7 mouse cellular contexts compared by ENCODE assay signal in the genomic region with DNA sequence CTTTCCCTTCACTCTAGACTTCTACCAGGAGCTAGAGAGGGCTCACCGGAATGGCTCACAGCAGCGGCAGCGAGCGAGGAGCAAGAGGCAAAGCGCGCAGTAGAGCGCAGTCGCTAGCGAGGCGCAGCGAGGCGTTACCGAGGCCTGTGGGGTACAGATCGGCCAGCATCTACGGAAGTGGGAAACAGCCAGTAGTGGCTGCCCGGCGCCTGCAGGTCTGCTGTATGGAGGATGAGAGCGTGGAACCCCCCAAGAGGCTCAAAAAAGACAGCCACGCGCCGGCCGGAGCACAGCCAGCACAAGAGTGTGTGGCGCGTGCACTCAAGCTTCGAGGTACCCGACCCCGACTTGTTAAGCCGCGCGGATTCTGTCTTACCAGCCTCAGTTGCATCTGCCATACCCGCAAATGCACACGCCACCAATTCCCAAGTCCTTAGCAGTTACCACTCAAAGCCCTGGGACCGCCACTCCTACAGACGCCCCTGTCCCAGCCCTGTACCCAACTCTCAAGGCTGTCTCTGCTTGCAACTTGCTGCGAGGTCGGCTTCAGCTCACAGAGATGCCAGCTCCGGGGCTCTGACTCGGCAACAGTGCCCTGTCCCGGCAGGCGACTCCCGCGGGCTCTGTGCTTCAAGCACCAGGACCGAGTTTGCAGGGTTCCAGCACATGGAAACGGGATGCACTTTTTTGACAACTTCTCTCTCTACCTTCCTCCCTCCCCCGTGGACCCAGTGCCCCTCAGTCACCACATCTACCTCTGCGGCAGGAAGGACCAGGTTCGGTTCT. TPM values are rescaled to one million over a fixed set of nuclear protein-coding genes. Genes with fewer than 3 reads are reported as not detected.
A peak's percentile ranks its signal among the peaks of the same experiment; 100 is the strongest.
DNase-seq lines count a peak whose midpoint lies in the region; ATAC-seq and TF ChIP-seq lines count a peak whose summit lies in the region.

No protein-coding gene starts in this region.

- no peaks in the 10 kb centered on the region for H3K9me3 ChIP-seq in lung, embryonic 14.5 days (ENCODE audit: low read depth, low read length)
- no peaks in the 10 kb centered on the region for H3K9me3 ChIP-seq in embryonic facial prominence, embryonic 11.5 days (replicated peaks; ENCODE audit: control insufficient read depth, low read length)
- H3K9me3 ChIP-seq in hindbrain, embryonic 13.5 days = no peaks in the 10 kb centered on the region
- no peaks in the 10 kb centered on the region for H3K9me3 ChIP-seq in liver, embryonic 14.5 days (ENCODE audit: control insufficient read depth, low read length)

- H3K9ac ChIP-seq in lung, embryonic 14.5 days = peak overlapping the region; percentile 20; the same call in 1 of the 2 replicates
- H3K9ac ChIP-seq in embryonic facial prominence, embryonic 11.5 days (replicated peaks; ENCODE audit: low read length) = peak overlapping the region; percentile 50
- H3K9ac ChIP-seq in hindbrain, embryonic 13.5 days = peak overlapping the region; percentile 79
- no peak overlapping the region for H3K9ac ChIP-seq in liver, embryonic 14.5 days (replicated peaks)

- peak overlapping the region; percentile 45 for H3K4me3 ChIP-seq in lung, embryonic 14.5 days (ENCODE audit: low read depth, low read length)
- peak overlapping the region; percentile 50 for H3K4me3 ChIP-seq in embryonic facial prominence, embryonic 11.5 days (ENCODE audit: low read depth, low read length)
- peak overlapping the region; percentile 62 for H3K4me3 ChIP-seq in hindbrain, embryonic 13.5 days
- H3K4me3 ChIP-seq in liver, embryonic 14.5 days (ENCODE audit: insufficient read depth in 1 of 2, low read depth in 2 of 2, low read length in 2 of 2) = no peak overlapping the region

- H3K4me1 ChIP-seq in lung, embryonic 14.5 days (ENCODE audit: insufficient read depth) = peaks cover 7% of the 10 kb centered on the region; the same call in 1 of the 2 replicates
- H3K4me1 ChIP-seq in embryonic facial prominence, embryonic 11.5 days (ENCODE audit: control insufficient read depth, insufficient read depth, low read length) = peaks cover 7% of the 10 kb centered on the region
- H3K4me1 ChIP-seq in hindbrain, embryonic 13.5 days (replicated peaks) = peaks cover 24% of the 10 kb centered on the region
- no peaks in the 10 kb centered on the region for H3K4me1 ChIP-seq in liver, embryonic 14.5 days (replicated peaks; ENCODE audit: control insufficient read depth in 2 of 2, insufficient read depth in 2 of 2, low read length in 1 of 2)

- H3K4me2 ChIP-seq in lung, embryonic 14.5 days = peak overlapping the region; percentile 89
- H3K4me2 ChIP-seq in embryonic facial prominence, embryonic 11.5 days (ENCODE audit: low read depth, low read length) = peak overlapping the region; percentile 90
- H3K4me2 ChIP-seq in hindbrain, embryonic 13.5 days = peak overlapping the region; percentile 82
- peak overlapping the region; percentile 18 for H3K4me2 ChIP-seq in liver, embryonic 14.5 days (ENCODE audit: low read depth)

- WGBS in lung, embryonic 14.5 days = under 1% methylated on average over 46 of the region's 47 CpGs
- WGBS in embryonic facial prominence, embryonic 11.5 days = under 1% methylated on average over 47 of the region's 47 CpGs
- under 1% methylated on average over 47 of the region's 47 CpGs for WGBS in hindbrain, embryonic 13.5 days
- 2% methylated on average over 47 of the region's 47 CpGs for WGBS in liver, embryonic 14.5 days (ENCODE audit: insufficient replicate concordance)

- DNase-seq in lung, embryonic 14.5 days = peak; percentile 68
- no peak for DNase-seq in lung, postnatal 4 days
- DNase-seq in embryonic facial prominence, embryonic 11.5 days (ENCODE audit: low spot score) = peak; percentile 56
- no peak for DNase-seq in liver, embryonic 14.5 days (ENCODE audit: low read depth in 3 of 3, low spot score in 3 of 3)
- DNase-seq in right cerebral cortex, postnatal 14 days = peak; percentile 66
- DNase-seq in thymus, postnatal 36 days = no peak

- peak; percentile 44; the same call in 1 of the 2 replicates for ATAC-seq in lung, embryonic 14.5 days (ENCODE audit: insufficient read depth)
- ATAC-seq in embryonic facial prominence, embryonic 11.5 days (replicated peaks; ENCODE audit: insufficient number of reproducible peaks, low FRiP score, low TSS enrichment, low read depth) = peak; percentile 63
- peak; percentile 59 for ATAC-seq in hindbrain, embryonic 13.5 days (ENCODE audit: low FRiP score)
- no peak for ATAC-seq in liver, embryonic 14.5 days (ENCODE audit: insufficient read depth)

- no peak for TF ChIP-seq CTCF in lung, embryonic 14.5 days (IDR thresholded peaks at IDR 0.05; ENCODE audit: low read depth)
- no peak for TF ChIP-seq CTCF in liver, embryonic 14.5 days (IDR thresholded peaks at IDR 0.05; ENCODE audit: low read depth)

- H3K27ac ChIP-seq in lung, embryonic 14.5 days (ENCODE audit: low read depth) = no peak overlapping the region
- H3K27ac ChIP-seq in embryonic facial prominence, embryonic 11.5 days (replicated peaks; ENCODE audit: low read depth, low read length) = no peak overlapping the region
- H3K27ac ChIP-seq in hindbrain, embryonic 13.5 days = no peak overlapping the region
- no peak overlapping the region for H3K27ac ChIP-seq in liver, embryonic 14.5 days

- peaks cover 44% of the 10 kb centered on the region for H3K27me3 ChIP-seq in lung, embryonic 14.5 days (ENCODE audit: insufficient read depth, low read length)
- H3K27me3 ChIP-seq in embryonic facial prominence, embryonic 11.5 days (ENCODE audit: control insufficient read depth, insufficient read depth, low read length) = peaks cover 13% of the 10 kb centered on the region
- peaks cover 61% of the 10 kb centered on the region for H3K27me3 ChIP-seq in hindbrain, embryonic 13.5 days
- peaks cover 28% of the 10 kb centered on the region for H3K27me3 ChIP-seq in liver, embryonic 14.5 days (ENCODE audit: control insufficient read depth, insufficient read depth, low read length)

- no peaks in the 10 kb centered on the region for H3K36me3 ChIP-seq in lung, embryonic 14.5 days (ENCODE audit: insufficient read depth)
- no peaks in the 10 kb centered on the region for H3K36me3 ChIP-seq in embryonic facial prominence, embryonic 11.5 days (replicated peaks; ENCODE audit: control insufficient read depth, insufficient read depth, low read depth, low read length)
- no peaks in the 10 kb centered on the region for H3K36me3 ChIP-seq in hindbrain, embryonic 13.5 days
- H3K36me3 ChIP-seq in liver, embryonic 14.5 days (replicated peaks; ENCODE audit: control insufficient read depth, insufficient read depth, low read depth) = no peaks in the 10 kb centered on the region

- TF ChIP-seq EP300 in liver, embryonic 14.5 days (IDR thresholded peaks at IDR 0.05; ENCODE audit: low read depth) = no peak

RNA-seq across cellular contexts. Expression of gene Grem1, which starts 0.7 kb away (rescaled TPM):
- 0.20 and 0.37 TPM in 2 replicates for polyA plus RNA-seq in lung, embryonic 14.5 days (2014; fragmentation: Nextera tagmentation; extraction: Ambion mirVana)
- 0.80 and 1.4 TPM in 2 replicates for polyA plus RNA-seq in embryonic facial prominence, embryonic 11.5 days (2014; fragmentation: Nextera tagmentation; extraction: Ambion mirVana)
- polyA plus RNA-seq in hindbrain, embryonic 13.5 days (2015; fragmentation: Nextera tagmentation; extraction: Ambion mirVana) = 1.7 and 1.8 TPM in 2 replicates
- 0.03 TPM in 1 of 2 replicates, not detected in the other for polyA plus RNA-seq in liver, embryonic 14.5 days (2012; rRNA removed)
- not detected in 2 replicates for polyA plus RNA-seq in liver, embryonic 14.5 days (2014; fragmentation: Nextera tagmentation; extraction: Ambion mirVana)

Comparison
In these comparisons a context has a peak if more than half of its experiments do, and no peak if none do; other contexts are left out.
1. DNase-seq: peak in lung, embryonic 14.5 days (single experiment), embryonic facial prominence, embryonic 11.5 days (single experiment) and right cerebral cortex, postnatal 14 days (single experiment); none in lung, postnatal 4 days (0 of 2), liver, embryonic 14.5 days (0 of 3) and thymus, postnatal 36 days (0 of 2).
2. H3K4me2 ChIP-seq: peak in every context shown above with its lines; median percentile 90 in embryonic facial prominence, embryonic 11.5 days; 89 in lung, embryonic 14.5 days; 82 in hindbrain, embryonic 13.5 days; 18 in liver, embryonic 14.5 days.
3. H3K4me3 ChIP-seq: peak in lung, embryonic 14.5 days (single experiment), embryonic facial prominence, embryonic 11.5 days (single experiment) and hindbrain, embryonic 13.5 days (single experiment); none in liver, embryonic 14.5 days (0 of 2).